Mouse (Mus musculus) liver, postnatal 0 days (tissue): ENCODE measurements around the gene Olfr1198. TPM values are rescaled to one million over a fixed set of nuclear protein-coding genes. Genes with fewer than 3 reads are reported as not detected.

ENCODE experiments used
- ATAC-seq: fragments of 200-750 bp; cut with Nextera tagmentation; 2 replicates; pipeline ENCODE4 v1.8.0; 2017; ENCODE audit warnings: mild to moderate bottlenecking, moderate library complexity
- DNase-seq: peaks from one replicate; pipeline ENCODE4 v3.0.0-alpha.2; 2016
- H3K27ac ChIP-seq: fragments of 300-500 bp; sonication (generic); 2 replicates; pipeline ENCODE4 v1.5.1; 2014; ENCODE audit warnings: antibody characterized with exemption, moderate library complexity, mild to moderate bottlenecking, low read depth
- H3K27me3 ChIP-seq: fragments of 300-500 bp; sonication (generic); 2 replicates; pipeline ENCODE4 v1.6.1; 2014; ENCODE audit warnings: low read length, control low read depth, mixed read lengths; ENCODE audit not compliant: insufficient read depth
- H3K36me3 ChIP-seq: fragments of 300-500 bp; sonication (generic); replicated peaks from 2 replicates; pipeline ENCODE4 v1.6.1; 2014; ENCODE audit warnings: mild to moderate bottlenecking, control low read depth, low read length, moderate library complexity, mixed read lengths; ENCODE audit not compliant: insufficient read depth
- H3K4me1 ChIP-seq: fragments of 300-500 bp; sonication (generic); 2 replicates; pipeline ENCODE4 v1.6.1; 2014; ENCODE audit warnings: antibody characterized with exemption, mild to moderate bottlenecking, control low read depth; ENCODE audit not compliant: insufficient read depth
- H3K4me2 ChIP-seq: fragments of 300-500 bp; sonication (generic); 2 replicates; pipeline ENCODE4 v1.6.1; 2014; ENCODE audit warnings: low read depth, mild to moderate bottlenecking, low read length, moderate library complexity, mixed read lengths
- H3K4me3 ChIP-seq: fragments of 300-500 bp; sonication (generic); 2 replicates; pipeline ENCODE4 v1.5.1; 2014; ENCODE audit warnings: low read depth, low read length
- H3K9ac ChIP-seq: fragments of 300-500 bp; sonication (generic); replicated peaks from 2 replicates; pipeline ENCODE4 v1.6.1; 2014; ENCODE audit warnings: mild to moderate bottlenecking, moderate library complexity
- H3K9me3 ChIP-seq: fragments of 300-500 bp; sonication (generic); 2 replicates; pipeline ENCODE4 v1.6.1; 2016; ENCODE audit warnings: mild to moderate bottlenecking, control low read depth, low read length, mixed read lengths
- CTCF ChIP-seq: sonication (generic); IDR thresholded peaks from 2 replicates; pipeline ENCODE4 v1.5.1; 2016; ENCODE audit warnings: antibody characterized with exemption, low read depth
- EP300 ChIP-seq: IDR thresholded peaks from 2 replicates; pipeline ENCODE4 v1.6.1; 2016; ENCODE audit warnings: antibody characterized with exemption, low read depth, mild to moderate bottlenecking
- WGBS: fragments of 180-500 bp; shearing (Covaris S2); extraction: QIAGEN DNeasy Blood & Tissue Kit; methylation state at CpG from one replicate; pipeline ENCODE4 v1.1.7; 2014; ENCODE audit not compliant: insufficient replicate concordance; 5-methylcytosine and 5-hydroxymethylcytosine counted together
- polyA plus RNA-seq: library from polyadenylated mRNA; unstranded; fragments of >200 nt; fragmentation: Nextera tagmentation; extraction: Ambion mirVana; gene quantifications from 2 replicates; pipeline ENCODE4 v1.2.1, GENCODE M21; 2015

Olfr1198 gene
- polyA plus RNA-seq = not detected in 2 replicates

DNA sequence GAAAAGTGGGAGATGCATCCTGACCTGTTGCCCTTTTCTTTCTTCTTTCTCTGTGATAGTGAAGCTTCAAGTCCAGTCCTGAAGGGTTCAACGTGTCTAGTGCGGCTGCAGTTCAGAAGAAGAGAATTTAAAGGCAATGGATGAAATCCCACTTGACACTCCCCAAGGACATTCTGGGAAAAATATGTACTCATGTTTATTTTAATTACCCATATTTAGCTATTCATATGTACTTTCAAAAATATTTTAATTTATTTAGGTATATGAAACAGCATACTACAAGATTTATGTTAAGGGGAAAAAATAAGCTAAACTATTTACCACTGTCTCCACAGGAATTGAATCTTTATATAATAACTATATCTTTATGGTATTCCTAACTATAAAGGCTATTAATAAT lies at the start of gene Olfr1198:
TSS of gene Olfr1198 (minus strand) at position 101 of the 400 bp plus-strand sequence.
- Histone ChIP-seq H3K9ac (no peak within 1 kb of the TSS), H3K27ac (no peak within 1 kb of the TSS), H3K9me3 (no peaks in the 10 kb centered on the region), H3K27me3 (no peaks in the 10 kb centered on the region), H3K4me2 (no peak within 1 kb of the TSS), H3K36me3 (no peaks in the 10 kb centered on the region), H3K4me3 (no peak within 1 kb of the TSS), H3K4me1 (no peaks in the 10 kb centered on the region)
- TF ChIP-seq EP300 (no peak), CTCF (no peak)
- ATAC-seq (no peak), DNase-seq (no peak)
- WGBS = 84% methylated on average over 2 of the region's 2 CpGs

DNA sequence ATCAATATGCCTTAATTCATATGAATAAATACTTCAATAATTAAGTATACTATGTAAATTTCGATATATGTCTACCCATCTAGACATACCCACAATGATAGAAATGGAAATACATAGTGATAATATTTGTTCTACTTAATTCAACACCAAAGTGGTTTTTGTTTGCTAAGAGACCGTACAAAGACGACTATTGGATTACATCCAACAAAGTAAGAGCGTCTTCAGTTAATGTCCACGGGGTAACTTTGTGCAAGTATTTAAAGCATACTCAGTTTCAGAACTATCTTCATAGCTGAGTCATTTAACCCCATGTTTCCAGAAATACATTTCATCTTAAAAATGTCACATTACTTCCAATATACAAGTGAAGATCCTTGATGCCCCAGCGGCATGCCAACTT lies 41.6 kb upstream of the Olfr1198 start, which contains the start of gene Olfr1201:
TSS of gene Olfr1201 (plus strand) at position 301 of the 400 bp plus-strand sequence.
- no peak within 1 kb of the TSS for H3K4me2 ChIP-seq
- no peak within 1 kb of the TSS for H3K4me3 ChIP-seq
- H3K9me3 ChIP-seq = no peaks in the 10 kb centered on the region
- no peaks in the 10 kb centered on the region for H3K36me3 ChIP-seq
- no peak within 1 kb of the TSS for H3K27ac ChIP-seq
- no peak within 1 kb of the TSS for H3K9ac ChIP-seq
- TF ChIP-seq EP300 = no peak
- TF ChIP-seq CTCF = no peak
- ATAC-seq = no peak
- no peaks in the 10 kb centered on the region for H3K27me3 ChIP-seq
- WGBS = 71% methylated on average over 6 of the region's 6 CpGs
- H3K4me1 ChIP-seq = no peaks in the 10 kb centered on the region
- DNase-seq = no peak

DNA sequence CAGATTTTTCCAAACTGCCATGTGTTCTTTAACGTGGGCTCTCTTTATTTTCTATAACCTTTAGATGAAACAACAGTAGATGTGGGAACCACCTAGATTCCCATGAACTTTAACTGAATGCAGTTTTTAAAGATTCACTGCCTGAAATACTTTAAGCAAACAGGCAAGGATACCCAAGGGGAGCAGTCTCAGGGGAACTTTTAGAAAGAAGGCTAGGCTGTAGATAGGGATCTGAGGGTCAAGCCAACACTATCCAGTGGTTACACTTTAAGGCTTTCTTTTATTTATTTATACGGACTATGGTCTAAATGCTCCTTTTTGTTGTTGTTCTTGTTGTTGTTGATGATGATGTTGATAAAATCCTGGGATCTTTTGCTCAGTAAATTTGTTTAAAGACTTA lies 19.2 kb upstream of the Olfr1198 start, which contains the start of gene Olfr1200:
TSS of gene Olfr1200 (minus strand) at position 101 of the 400 bp plus-strand sequence.
- H3K4me2 ChIP-seq = no peak within 1 kb of the TSS
- no peaks in the 10 kb centered on the region for H3K36me3 ChIP-seq
- WGBS = 63% methylated on average over 2 of the region's 2 CpGs
- no peaks in the 10 kb centered on the region for H3K4me1 ChIP-seq
- no peaks in the 10 kb centered on the region for H3K27me3 ChIP-seq
- no peak for ATAC-seq
- H3K4me3 ChIP-seq = no peak within 1 kb of the TSS
- TF ChIP-seq CTCF = no peak
- no peak for TF ChIP-seq EP300
- no peak for DNase-seq
- H3K9ac ChIP-seq = no peak within 1 kb of the TSS
- no peak within 1 kb of the TSS for H3K27ac ChIP-seq
- no peaks in the 10 kb centered on the region for H3K9me3 ChIP-seq

DNA sequence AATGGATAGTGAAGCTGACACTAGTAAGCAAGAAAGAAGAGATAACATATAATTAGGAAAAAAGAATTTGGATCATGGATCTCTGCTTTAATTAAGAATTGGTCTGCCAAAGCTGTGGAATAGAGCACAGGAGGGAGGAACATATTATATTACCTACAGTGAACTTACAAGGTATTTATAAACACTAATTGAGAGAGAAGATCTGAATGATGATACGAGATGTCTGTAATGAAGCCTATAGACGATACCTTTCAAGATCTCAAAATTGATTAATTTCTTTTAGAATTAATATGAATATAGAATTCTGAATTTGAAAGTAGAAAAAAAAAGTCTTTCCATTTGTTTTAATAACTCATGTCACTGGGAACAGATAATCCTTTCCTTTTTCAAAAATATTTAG lies 9.2 kb upstream of the Olfr1198 start, which contains the start of gene Olfr1199:
TSS of gene Olfr1199 (minus strand) at position 101 of the 400 bp plus-strand sequence.
- Histone ChIP-seq H3K4me2 (no peak within 1 kb of the TSS), H3K4me3 (no peak within 1 kb of the TSS), H3K27ac (no peak within 1 kb of the TSS), H3K9me3 (no peaks in the 10 kb centered on the region), H3K27me3 (no peaks in the 10 kb centered on the region), H3K9ac (no peak within 1 kb of the TSS), H3K4me1 (no peaks in the 10 kb centered on the region), H3K36me3 (no peaks in the 10 kb centered on the region)
- DNase-seq (no peak), ATAC-seq (no peak)
- no peak for TF ChIP-seq CTCF
- TF ChIP-seq EP300 = no peak
- 87% methylated on average over 2 of the region's 2 CpGs for WGBS

DNA sequence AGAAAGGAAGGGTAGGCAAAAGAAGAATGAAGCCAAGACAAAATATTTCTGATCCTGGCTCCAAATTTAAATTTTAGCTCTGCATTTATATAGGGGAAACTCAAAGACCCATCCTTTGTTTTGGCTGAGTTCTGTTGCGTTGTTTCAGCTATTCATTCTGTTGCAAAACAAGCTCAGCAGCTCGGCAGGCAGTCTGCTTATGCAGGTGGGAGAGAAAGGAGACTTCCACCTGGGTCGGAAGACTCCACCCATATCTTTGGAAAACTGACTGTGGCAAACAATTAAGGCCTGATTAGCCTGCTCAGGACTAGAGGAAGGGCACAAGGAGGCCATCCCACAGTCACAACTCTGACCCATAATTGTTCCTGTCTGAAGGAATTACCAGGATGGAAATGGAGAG lies 7.8 kb downstream of the Olfr1198 start:
- DNase-seq (no peak), ATAC-seq (no peak)
- Histone ChIP-seq H3K4me2 (no peak overlapping the region), H3K9ac (no peak overlapping the region), H3K36me3 (no peaks in the 10 kb centered on the region), H3K4me1 (no peaks in the 10 kb centered on the region), H3K9me3 (no peaks in the 10 kb centered on the region), H3K27me3 (no peaks in the 10 kb centered on the region), H3K27ac (no peak overlapping the region), H3K4me3 (no peak overlapping the region)
- WGBS = 66% methylated on average over 3 of the region's 3 CpGs
- no peak for TF ChIP-seq EP300
- no peak for TF ChIP-seq CTCF

DNA sequence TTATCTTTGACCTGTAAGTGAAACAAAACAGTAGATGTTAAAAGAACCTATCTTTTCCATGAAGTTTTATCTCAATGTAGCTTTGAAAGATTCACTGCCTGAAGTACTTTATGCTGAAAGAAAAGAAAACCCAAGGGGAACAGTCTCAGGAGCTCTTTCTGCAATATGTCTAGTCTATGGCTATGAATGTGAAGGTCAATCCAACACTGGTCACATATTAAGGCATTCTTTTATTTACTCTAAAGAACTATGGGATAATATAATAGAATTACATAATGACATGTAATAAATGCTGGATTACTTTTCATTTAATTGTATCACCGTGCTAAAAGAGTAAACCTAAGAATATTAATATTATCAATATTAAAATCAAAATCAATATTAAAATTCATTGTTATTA lies 18.9 kb downstream of the Olfr1198 start, which contains the start of gene Olfr1197:
TSS of gene Olfr1197 (minus strand) at position 101 of the 400 bp plus-strand sequence.
- H3K4me1 ChIP-seq = no peaks in the 10 kb centered on the region
- no peak within 1 kb of the TSS for H3K4me3 ChIP-seq
- WGBS = 78% methylated on average over 1 of the region's 1 CpGs
- DNase-seq (no peak), ATAC-seq (no peak)
- no peaks in the 10 kb centered on the region for H3K27me3 ChIP-seq
- no peak within 1 kb of the TSS for H3K9ac ChIP-seq
- no peak within 1 kb of the TSS for H3K27ac ChIP-seq
- no peaks in the 10 kb centered on the region for H3K36me3 ChIP-seq
- no peaks in the 10 kb centered on the region for H3K9me3 ChIP-seq
- H3K4me2 ChIP-seq = no peak within 1 kb of the TSS
- no peak for TF ChIP-seq EP300
- no peak for TF ChIP-seq CTCF
